In the genomic region with DNA sequence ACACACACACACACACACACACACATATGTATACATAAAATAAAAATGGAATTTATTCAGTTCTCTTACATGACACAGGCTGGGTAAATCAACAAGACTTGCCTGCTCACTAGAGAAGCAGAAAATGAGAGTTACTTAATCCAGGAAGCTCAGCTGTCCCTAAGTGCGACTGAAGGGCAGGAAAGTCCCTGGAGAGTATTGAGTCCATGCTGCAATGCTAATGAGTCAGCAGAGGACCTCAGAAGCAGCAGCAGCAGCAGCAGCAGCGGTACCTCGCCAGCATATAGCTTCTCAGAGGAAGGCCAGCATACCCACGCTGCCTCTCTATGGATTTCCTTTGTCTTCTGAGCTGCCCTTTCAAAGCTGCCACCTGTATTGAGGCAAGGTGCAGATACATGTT, we compare ENCODE assay signal across 11 mouse cellular contexts. TPM values are rescaled to one million over a fixed set of nuclear protein-coding genes. Genes with fewer than 3 reads are reported as not detected.
DNase-seq lines count a peak whose midpoint lies in the region; ATAC-seq and TF ChIP-seq lines count a peak whose summit lies in the region.
"Had no signal": no experiment of that assay in that cellular context is flagged by ENCODE, and none has a peak within 500 bp of the region (broad histone marks: within the 10 kb centered on the region; RNA-seq: fewer than 3 reads in every experiment).

No protein-coding gene starts in this region.

- H3K36me3 ChIP-seq in hindbrain, embryonic 11.5 days (ENCODE audit: control insufficient read depth, insufficient read depth, low read length), result no peaks in the 10 kb centered on the region
- H3K36me3 ChIP-seq in hindbrain, embryonic 12.5 days, result no peaks in the 10 kb centered on the region
- no peaks in the 10 kb centered on the region for H3K36me3 ChIP-seq in intestine, postnatal 0 days (ENCODE audit: control insufficient read depth, insufficient read depth)
- no peaks in the 10 kb centered on the region for H3K36me3 ChIP-seq in forebrain, postnatal 0 days (ENCODE audit: insufficient read depth)
- H3K36me3 ChIP-seq in heart, embryonic 10.5 days, result no peaks in the 10 kb centered on the region
- H3K36me3 ChIP-seq: limb, embryonic 13.5 days had no signal

- H3K27me3 ChIP-seq in hindbrain, embryonic 11.5 days (ENCODE audit: control insufficient read depth, insufficient read depth, low read length), result peaks cover 6% of the 10 kb centered on the region; the same call in 1 of the 2 replicates
- peaks cover 23% of the 10 kb centered on the region for H3K27me3 ChIP-seq in hindbrain, embryonic 12.5 days
- no peaks in the 10 kb centered on the region for H3K27me3 ChIP-seq in intestine, postnatal 0 days (replicated peaks; ENCODE audit: control insufficient read depth, insufficient read depth, low read length)
- H3K27me3 ChIP-seq in forebrain, postnatal 0 days (ENCODE audit: insufficient read depth, low read length), result no peaks in the 10 kb centered on the region
- no peaks in the 10 kb centered on the region for H3K27me3 ChIP-seq in heart, embryonic 10.5 days (ENCODE audit: insufficient read depth, poor library complexity, severe bottlenecking)
- H3K27me3 ChIP-seq: limb, embryonic 13.5 days had no signal

- 12% methylated on average over 4 of the region's 4 CpGs for WGBS in hindbrain, embryonic 11.5 days
- 16% methylated on average over 4 of the region's 4 CpGs for WGBS in hindbrain, embryonic 12.5 days
- WGBS in intestine, postnatal 0 days, result 19% methylated on average over 4 of the region's 4 CpGs
- 19% methylated on average over 4 of the region's 4 CpGs for WGBS in forebrain, postnatal 0 days
- WGBS in heart, embryonic 10.5 days, result 15% methylated on average over 4 of the region's 4 CpGs

- H3K9ac ChIP-seq in hindbrain, embryonic 11.5 days (ENCODE audit: low read depth, low read length), result no peak overlapping the region
- no peak overlapping the region for H3K9ac ChIP-seq in hindbrain, embryonic 12.5 days
- H3K9ac ChIP-seq in intestine, postnatal 0 days (ENCODE audit: low read depth, low read length), result no peak overlapping the region
- H3K9ac ChIP-seq in forebrain, postnatal 0 days, result no peak overlapping the region
- H3K9ac ChIP-seq: limb, embryonic 13.5 days had no signal

- no peaks in the 10 kb centered on the region for H3K9me3 ChIP-seq in hindbrain, embryonic 11.5 days (ENCODE audit: control insufficient read depth, low read length)
- H3K9me3 ChIP-seq in hindbrain, embryonic 12.5 days (replicated peaks), result no peaks in the 10 kb centered on the region
- no peaks in the 10 kb centered on the region for H3K9me3 ChIP-seq in intestine, postnatal 0 days (ENCODE audit: control insufficient read depth)
- no peaks in the 10 kb centered on the region for H3K9me3 ChIP-seq in forebrain, postnatal 0 days (ENCODE audit: low read length)
- H3K9me3 ChIP-seq in heart, embryonic 10.5 days, result no peaks in the 10 kb centered on the region
- H3K9me3 ChIP-seq: limb, embryonic 13.5 days had no signal

- H3K27ac ChIP-seq in hindbrain, embryonic 11.5 days (ENCODE audit: low read depth, low read length), result no peak overlapping the region
- H3K27ac ChIP-seq in hindbrain, embryonic 12.5 days, result no peak overlapping the region
- peak overlapping the region; percentile 22; the same call in 1 of the 2 replicates for H3K27ac ChIP-seq in intestine, postnatal 0 days (ENCODE audit: low read depth, low read length)
- H3K27ac ChIP-seq in forebrain, postnatal 0 days (ENCODE audit: low read depth, low read length), result no peak overlapping the region
- H3K27ac ChIP-seq in heart, embryonic 10.5 days, result no peak overlapping the region
- H3K27ac ChIP-seq: limb, embryonic 13.5 days had no signal

- H3K4me3 ChIP-seq in hindbrain, embryonic 11.5 days (ENCODE audit: low read depth, low read length), result no peak overlapping the region
- H3K4me3 ChIP-seq in hindbrain, embryonic 12.5 days, result no peak overlapping the region
- peak overlapping the region; percentile 25; the same call in 1 of the 2 replicates for H3K4me3 ChIP-seq in intestine, postnatal 0 days (ENCODE audit: low read depth, low read length)
- no peak overlapping the region for H3K4me3 ChIP-seq in forebrain, postnatal 0 days (ENCODE audit: low read depth, low read length)
- H3K4me3 ChIP-seq in heart, embryonic 10.5 days, result no peak overlapping the region
- H3K4me3 ChIP-seq: limb, embryonic 13.5 days had no signal

- peak; percentile 66; the same call in 1 of the 2 replicates for ATAC-seq in hindbrain, embryonic 11.5 days (ENCODE audit: low FRiP score)
- ATAC-seq in hindbrain, embryonic 12.5 days (ENCODE audit: low FRiP score), result no peak
- peak; percentile 86 for ATAC-seq in intestine, postnatal 0 days
- ATAC-seq in forebrain, postnatal 0 days, result no peak

- no peak for TF ChIP-seq CTCF in intestine, postnatal 0 days (IDR thresholded peaks at IDR 0.05; ENCODE audit: low read depth)
- TF ChIP-seq CTCF in forebrain, postnatal 0 days (IDR thresholded peaks at IDR 0.05; ENCODE audit: low read depth), result no peak

- H3K4me2 ChIP-seq in hindbrain, embryonic 11.5 days (replicated peaks; ENCODE audit: low read depth, low read length), result no peak overlapping the region
- H3K4me2 ChIP-seq in hindbrain, embryonic 12.5 days (replicated peaks), result no peak overlapping the region
- H3K4me2 ChIP-seq in intestine, postnatal 0 days (replicated peaks; ENCODE audit: low read depth), result peak overlapping the region; percentile 54
- no peak overlapping the region for H3K4me2 ChIP-seq in forebrain, postnatal 0 days (ENCODE audit: low read depth)
- H3K4me2 ChIP-seq: limb, embryonic 13.5 days had no signal

- DNase-seq in hindbrain, embryonic 11.5 days (ENCODE audit: low spot score), result peak; percentile 37
- peak; percentile 40 for DNase-seq in adrenal gland, adult 8-10 months
- DNase-seq in retina, embryonic 14.5 days (ENCODE audit: low spot score), result peak; percentile 67
- no peak for DNase-seq in forebrain, postnatal 0 days
- DNase-seq in cerebellum, adult 8-10 months, result no peak
- no peak for DNase-seq in heart, embryonic 10.5 days (ENCODE audit: low spot score)
- DNase-seq: heart, postnatal 14 days; thymus, postnatal 36 days had no signal

- H3K4me1 ChIP-seq in hindbrain, embryonic 11.5 days (replicated peaks; ENCODE audit: control insufficient read depth, insufficient read depth, low read length), result no peaks in the 10 kb centered on the region
- H3K4me1 ChIP-seq in hindbrain, embryonic 12.5 days, result peaks cover 14% of the 10 kb centered on the region
- H3K4me1 ChIP-seq in intestine, postnatal 0 days (replicated peaks; ENCODE audit: control insufficient read depth, insufficient read depth, low read length), result no peaks in the 10 kb centered on the region; the same call in 1 of the 2 replicates
- no peaks in the 10 kb centered on the region for H3K4me1 ChIP-seq in forebrain, postnatal 0 days (ENCODE audit: insufficient read depth)
- H3K4me1 ChIP-seq in heart, embryonic 10.5 days, result no peaks in the 10 kb centered on the region

RNA-seq across cellular contexts. Expression of a gene that starts 30.2 kb away (rescaled TPM):
- polyA plus RNA-seq in hindbrain, embryonic 11.5 days (2014; fragmentation: Nextera tagmentation; extraction: Ambion mirVana), result 13.7 and 16.8 TPM in 2 replicates
- 18.7 and 19.8 TPM in 2 replicates for polyA plus RNA-seq in hindbrain, embryonic 12.5 days (2016; fragmentation: Nextera tagmentation; extraction: Ambion mirVana)
- 10 to 100 TPM; 17.1 to 21.4 (median 19.4) TPM for total RNA-seq in adrenal gland, adult 8-10 months (2022)
- 12.2 and 13.4 TPM in 2 replicates for polyA plus RNA-seq in intestine, postnatal 0 days (2015; fragmentation: Nextera tagmentation; extraction: Ambion mirVana)
- 9.7 and 12.2 TPM in 2 replicates for total RNA-seq in forebrain, postnatal 0 days (2014; rRNA removed)
- polyA plus RNA-seq in forebrain, postnatal 0 days (2015; fragmentation: Nextera tagmentation; extraction: Ambion mirVana), result 8.8 and 14.4 TPM in 2 replicates
- polyA plus RNA-seq in heart, embryonic 10.5 days (2016; fragmentation: Nextera tagmentation; extraction: Ambion mirVana), result 10.9 and 11.7 TPM in 2 replicates

RNA-seq across cellular contexts. Expression of a gene that starts 42.8 kb away (rescaled TPM):
- polyA plus RNA-seq in hindbrain, embryonic 11.5 days (2014; fragmentation: Nextera tagmentation; extraction: Ambion mirVana), result 104 and 110 TPM in 2 replicates
- 120 and 130 TPM in 2 replicates for polyA plus RNA-seq in hindbrain, embryonic 12.5 days (2016; fragmentation: Nextera tagmentation; extraction: Ambion mirVana)
- total RNA-seq in adrenal gland, adult 8-10 months (2022), result 10 to 100 TPM; 51.0 to 56.0 (median 52.8) TPM
- 18.7 and 21.3 TPM in 2 replicates for polyA plus RNA-seq in intestine, postnatal 0 days (2015; fragmentation: Nextera tagmentation; extraction: Ambion mirVana)
- 101 and 108 TPM in 2 replicates for total RNA-seq in forebrain, postnatal 0 days (2014; rRNA removed)
- polyA plus RNA-seq in forebrain, postnatal 0 days (2015; fragmentation: Nextera tagmentation; extraction: Ambion mirVana), result 28.2 and 34.1 TPM in 2 replicates
- polyA plus RNA-seq in heart, embryonic 10.5 days (2016; fragmentation: Nextera tagmentation; extraction: Ambion mirVana), result 41.3 and 46.6 TPM in 2 replicates

Comparison
In these comparisons a context has a peak if more than half of its experiments do, and no peak if none do; other contexts are left out.
1. ATAC-seq: peak in hindbrain, embryonic 11.5 days (single experiment) and intestine, postnatal 0 days (single experiment); none in hindbrain, embryonic 12.5 days (single experiment) and forebrain, postnatal 0 days (single experiment).
2. DNase-seq: peak in hindbrain, embryonic 11.5 days (single experiment), adrenal gland, adult 8-10 months (single experiment) and retina, embryonic 14.5 days (single experiment); none in forebrain, postnatal 0 days (single experiment), cerebellum, adult 8-10 months (single experiment) and heart, embryonic 10.5 days (single experiment).